Mouse (Mus musculus): ENCODE results near the gene Ralgps1.
"Not testable (repeated sequence)": the region's sequence is repeated elsewhere in the genome, so short reads cannot be mapped to it uniquely, and the experiment has no call there.

The Ralgps1 gene

DNA sequence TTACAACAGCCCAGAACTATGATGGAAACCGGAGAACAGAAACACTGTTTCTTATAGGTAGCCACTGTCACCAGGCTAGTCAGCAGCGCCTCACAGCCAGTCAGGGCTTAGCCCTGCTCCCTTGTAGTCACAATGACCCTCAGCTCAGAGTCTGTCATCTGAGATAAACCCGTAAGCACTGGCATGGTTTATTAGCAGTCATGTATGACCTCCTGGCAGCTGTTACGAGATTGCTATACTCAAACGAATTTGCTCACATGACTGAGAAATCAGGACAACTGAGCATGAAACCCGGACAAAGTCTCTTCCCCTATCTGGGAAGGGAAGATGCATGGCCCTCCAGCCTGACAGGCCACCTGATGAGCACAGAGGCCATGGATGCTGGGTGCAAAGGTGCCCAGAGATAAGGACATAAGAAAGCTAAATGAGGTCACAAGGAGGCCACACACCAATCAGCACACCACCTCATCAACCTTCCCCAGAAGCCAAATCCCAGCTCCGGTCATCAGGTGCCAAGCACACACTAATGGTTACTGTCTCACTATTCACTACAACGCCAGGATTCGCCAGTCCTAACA lies 10.1 kb downstream of the Ralgps1 start:
- no peak for DNase-seq (ENCODE audit: low read depth, low spot score)

DNA sequence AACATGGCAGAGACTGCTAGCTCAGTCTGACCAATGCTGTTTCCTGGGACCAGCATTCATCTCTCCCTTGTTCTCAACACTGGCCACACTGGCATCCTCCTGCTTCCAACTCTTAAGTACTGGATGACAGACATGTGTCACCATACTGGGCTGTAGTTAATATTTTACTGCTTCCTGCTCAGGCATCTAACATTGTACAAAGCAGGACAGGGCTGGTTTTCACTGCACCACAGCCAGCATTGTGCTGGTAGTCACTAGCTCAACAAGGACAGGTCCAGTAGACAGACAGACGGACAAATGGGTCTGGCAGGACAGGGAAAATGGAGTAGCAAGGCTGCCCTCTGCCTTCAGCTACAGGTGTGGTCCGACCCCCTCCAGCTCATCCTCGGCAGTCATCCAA lies 10.7 kb downstream of the Ralgps1 start:
- no peak for DNase-seq (ENCODE audit: low read depth, low spot score)

DNA sequence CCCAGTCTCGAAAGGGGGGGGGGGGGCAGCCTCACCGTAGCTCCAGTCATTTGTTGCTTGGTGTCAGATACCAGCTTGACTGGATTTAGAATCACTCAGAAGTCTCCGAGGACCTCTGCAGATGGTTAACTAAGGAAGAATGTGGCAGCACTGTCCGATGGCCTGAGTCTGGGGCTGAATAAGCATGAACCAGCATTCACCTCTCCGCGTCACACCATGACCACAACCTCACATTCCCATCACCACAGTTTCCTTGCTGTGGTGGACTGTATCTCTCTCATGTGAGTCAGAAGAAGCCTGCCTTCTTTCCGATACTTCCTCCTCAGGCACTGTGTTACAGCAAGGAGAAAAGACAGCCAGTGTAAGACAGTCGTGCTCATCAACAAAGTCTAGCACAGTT lies 12.1 kb downstream of the Ralgps1 start:
- no peak for DNase-seq (ENCODE audit: low read depth, low spot score)

DNA sequence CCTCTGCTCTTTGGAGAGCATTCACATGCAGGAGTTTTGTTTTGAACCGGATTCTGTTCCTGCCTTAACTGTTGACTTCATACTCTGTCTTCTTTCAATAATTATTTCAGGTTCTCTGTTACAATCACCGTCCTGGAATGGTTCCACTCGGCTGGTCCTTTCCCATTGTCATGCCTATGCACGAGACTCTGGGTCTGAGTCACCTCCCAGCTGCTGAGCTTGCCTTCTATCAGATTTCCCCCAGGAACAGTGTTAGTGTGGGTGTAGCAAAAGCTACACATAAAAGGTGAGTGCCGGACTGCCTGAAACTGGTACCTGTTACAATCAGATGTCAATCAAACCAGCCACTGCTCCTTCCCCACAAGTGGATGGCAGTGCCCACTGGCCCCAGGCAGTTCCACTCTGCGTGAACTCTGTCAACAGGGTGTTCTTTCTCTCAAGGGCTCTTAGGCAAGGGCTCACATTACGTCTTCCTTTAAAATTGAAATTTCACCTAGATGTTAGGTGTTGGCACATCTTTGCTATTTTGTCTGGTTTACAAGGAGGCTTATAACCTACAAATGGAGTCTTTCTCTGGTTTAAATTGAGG lies 13.9 kb downstream of the Ralgps1 start:
- no peak for DNase-seq (ENCODE audit: low read depth, low spot score)

DNA sequence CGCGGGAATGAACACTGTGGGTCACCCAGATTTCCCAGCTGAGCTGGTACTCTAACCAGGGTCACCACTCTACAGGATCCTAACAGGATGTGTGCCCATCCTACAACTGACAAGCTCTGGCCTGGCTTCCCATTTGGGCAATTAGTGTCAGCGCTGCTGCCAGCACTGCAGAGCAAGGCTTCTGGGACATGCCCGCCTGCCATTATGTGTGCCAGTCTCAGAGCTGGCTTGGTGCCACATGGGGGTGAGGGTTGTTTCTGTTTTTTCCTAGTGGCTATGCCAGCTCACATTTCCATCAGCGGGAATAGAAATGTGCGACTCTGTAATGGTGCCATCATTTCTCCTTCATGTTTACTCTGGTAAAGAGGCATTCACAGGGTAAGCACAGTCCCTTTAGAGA lies 15.7 kb downstream of the Ralgps1 start:
- no peak for DNase-seq (ENCODE audit: low read depth, low spot score)

DNA sequence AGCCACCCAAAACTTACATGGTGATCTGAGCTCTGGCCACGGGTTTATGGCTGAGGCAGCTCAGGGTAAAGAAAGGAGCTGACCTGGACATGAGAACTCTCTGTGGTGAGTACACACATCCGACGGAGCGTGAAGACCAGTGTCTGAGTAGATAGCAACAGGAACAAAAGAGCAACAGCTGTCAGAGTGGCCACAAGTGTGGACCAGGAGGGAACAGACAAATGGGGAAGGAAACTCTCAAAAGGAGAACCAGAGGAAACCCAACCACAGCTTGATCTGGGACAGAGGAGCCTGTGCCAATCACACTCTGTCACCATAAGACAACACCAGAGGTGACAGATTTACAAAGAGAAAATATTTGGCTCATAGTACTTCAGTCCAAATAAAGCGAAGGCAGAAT lies 17.9 kb downstream of the Ralgps1 start:
- DNase-seq (ENCODE audit: low read depth, low spot score) = no peak

DNA sequence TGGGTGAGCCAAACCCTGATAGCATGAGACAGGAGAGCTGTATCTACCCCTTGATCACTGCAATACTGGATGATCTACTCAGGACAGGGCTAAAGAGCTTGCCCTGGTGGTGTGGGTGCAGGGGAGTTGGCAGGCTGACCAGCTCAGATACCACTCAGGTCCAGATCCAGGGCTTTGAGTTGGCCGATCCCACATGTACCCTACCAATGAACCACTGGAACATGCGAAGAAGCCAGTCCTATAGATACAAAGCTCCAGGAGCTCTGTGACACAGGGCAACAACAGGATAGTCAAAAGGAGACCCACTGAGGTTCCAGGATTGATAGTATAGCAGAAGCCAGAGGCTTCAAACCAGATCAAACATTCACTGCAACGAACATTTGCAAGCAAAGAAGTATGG lies 19.8 kb downstream of the Ralgps1 start:
- DNase-seq (ENCODE audit: low read depth, low spot score) = no peak

DNA sequence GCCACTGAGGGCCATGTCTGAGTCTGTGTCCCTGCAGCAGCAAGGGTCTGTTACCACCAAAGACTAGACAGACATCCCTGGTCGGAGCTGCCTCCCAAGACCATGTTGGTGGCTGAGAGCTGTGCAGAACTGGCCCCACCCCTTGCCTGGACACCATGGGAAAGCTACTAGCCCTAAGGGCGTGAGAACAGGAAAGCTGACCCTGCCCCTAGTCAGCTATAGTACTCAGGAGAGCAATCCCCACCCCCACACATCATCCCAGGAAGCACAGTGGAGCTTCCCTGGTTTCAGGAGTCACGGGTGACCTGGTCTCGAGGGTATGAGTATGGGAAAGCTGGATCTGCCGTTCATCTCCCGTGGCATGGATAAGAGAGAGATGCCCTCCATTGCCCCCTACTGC lies 20.4 kb downstream of the Ralgps1 start:
- DNase-seq (ENCODE audit: low read depth, low spot score) = no peak

DNA sequence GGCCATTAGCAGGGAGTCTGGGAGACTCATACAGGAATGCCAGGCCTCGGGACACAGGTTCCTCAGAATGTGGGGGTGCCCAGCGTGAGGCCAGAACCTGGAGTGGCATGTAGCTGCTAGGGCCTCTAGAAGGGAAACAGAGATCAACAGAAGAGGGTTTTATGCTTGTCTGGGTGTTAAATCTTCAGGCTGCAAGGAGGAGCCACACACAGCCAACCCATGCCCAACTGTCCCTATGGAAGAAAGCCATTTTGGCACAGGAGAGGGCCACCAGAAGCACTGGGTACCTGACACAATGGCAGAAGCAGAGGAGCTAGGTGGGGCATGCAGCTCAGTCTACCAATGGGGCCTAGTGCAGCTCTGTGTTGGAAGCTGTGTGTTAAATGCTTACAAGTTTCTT lies 21.7 kb downstream of the Ralgps1 start:
- DNase-seq (ENCODE audit: low read depth, low spot score) = no peak

DNA sequence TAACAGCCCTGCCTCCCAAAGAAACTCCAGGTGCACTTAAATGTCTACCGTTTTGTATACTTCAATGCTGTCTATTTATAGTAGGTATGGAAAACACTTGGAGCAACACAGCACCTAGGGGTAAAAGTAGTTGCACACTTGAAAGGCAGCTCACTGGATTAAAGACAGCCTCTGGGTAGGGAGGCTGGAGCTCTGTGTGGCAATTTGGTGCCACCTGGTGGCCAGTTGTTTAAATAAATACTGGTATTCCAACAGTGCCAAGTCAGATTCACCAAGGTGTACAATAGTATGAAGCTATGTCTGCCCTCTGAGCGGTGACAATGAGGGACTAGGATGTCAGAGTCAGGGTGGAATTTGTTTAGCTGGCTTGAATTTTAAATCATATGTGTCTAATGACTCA lies 22.2 kb downstream of the Ralgps1 start:
- DNase-seq (ENCODE audit: low read depth, low spot score) = no peak

DNA sequence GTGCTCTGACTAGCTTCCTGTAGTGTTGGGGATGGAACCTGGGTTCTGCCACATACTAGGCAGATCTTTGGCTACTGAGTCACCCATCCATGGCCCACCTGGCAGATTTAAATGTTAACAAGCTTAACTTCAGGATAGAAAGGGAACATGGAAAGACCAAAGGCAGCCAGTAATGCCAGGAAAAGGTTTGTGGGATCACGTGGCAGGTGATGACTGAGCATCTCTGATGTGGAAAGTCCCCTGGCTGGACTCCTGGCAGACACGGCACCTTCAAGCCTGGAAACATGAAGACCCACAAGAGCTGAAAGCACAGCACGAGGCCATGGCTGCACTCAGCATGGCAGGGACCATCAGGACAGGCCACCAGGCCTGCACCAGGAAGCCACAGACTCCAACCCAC lies 23.0 kb downstream of the Ralgps1 start:
- no peak for DNase-seq (ENCODE audit: low read depth, low spot score)

DNA sequence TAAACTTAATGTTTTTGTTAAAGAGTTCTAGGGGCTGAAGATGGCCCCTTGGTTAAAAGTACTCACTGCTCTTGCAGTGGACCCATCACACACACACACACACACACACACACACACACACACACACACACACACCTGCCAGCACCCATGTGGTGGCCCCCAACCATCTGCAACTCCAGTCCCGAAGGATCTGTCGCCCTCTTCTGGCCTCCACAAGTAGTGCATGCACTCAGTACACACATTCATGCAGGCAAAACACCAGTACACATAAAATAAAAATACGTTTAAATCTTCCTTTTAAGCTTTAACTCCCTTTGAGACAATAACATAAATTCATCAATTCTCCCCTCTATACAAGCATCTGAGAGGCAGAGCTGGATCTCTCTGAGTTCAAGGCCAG lies 23.7 kb downstream of the Ralgps1 start:
- no peak for DNase-seq (ENCODE audit: low read depth, low spot score)

DNA sequence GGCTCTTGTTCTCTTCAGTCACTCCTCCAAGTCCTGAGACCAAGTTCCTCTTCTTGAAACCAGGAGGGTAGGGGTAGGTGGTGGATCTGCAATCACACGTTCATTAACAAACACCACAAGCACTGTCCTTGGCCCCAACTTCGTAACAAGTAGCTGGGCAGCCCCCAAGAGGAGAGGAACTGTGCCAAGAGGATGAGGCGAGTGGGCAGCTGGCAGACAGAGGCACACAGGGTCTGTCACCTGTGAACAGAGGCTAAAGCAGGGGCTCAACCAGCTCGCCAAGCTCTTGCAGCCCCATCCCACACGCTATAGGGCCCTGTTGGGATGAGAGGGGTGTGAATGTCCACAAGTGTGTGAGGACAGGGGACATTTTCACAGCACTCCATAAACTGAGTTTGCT lies 24.5 kb downstream of the Ralgps1 start:
- DNase-seq (ENCODE audit: low read depth, low spot score) = no peak

DNA sequence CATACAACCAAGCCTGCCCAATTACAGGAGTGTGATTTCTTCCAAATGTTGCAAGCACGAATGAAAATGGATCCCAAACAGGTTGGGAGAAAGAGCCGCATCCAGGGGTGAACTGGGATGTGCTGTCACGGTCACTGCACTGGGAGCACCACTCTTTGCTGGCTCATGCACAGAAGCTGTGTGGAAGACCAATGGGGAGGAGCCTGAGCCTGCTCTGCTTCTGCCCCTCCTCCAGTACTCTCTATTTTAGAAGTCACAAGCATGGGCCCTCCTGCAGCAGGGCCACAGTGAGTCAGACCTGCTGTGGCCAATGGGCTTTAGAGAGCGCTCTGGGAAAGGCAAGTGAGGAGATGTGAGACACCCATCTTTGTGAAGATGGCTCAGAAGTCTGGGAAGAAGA lies 25.3 kb downstream of the Ralgps1 start:
- no peak for DNase-seq (ENCODE audit: low read depth, low spot score)

DNA sequence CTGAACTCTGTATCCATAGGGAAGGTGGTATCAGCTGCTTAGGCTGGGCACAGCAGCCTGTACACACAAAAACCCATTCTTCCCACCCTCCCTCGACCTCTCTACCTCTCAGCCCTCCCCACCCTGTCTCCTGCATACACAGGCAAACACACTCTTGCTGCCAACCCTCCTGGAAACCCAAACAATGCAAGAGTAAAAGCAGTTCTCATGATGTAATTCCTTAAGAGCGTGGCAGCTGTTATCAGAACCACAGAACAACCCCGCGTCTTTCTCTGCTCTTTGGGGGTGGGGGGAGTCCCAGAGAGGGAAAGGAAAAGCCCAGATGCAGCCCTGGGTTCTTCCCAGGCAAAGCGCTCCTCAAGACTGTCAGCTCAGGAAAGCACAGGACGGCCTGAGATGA lies 25.8 kb downstream of the Ralgps1 start:
- no peak for DNase-seq (ENCODE audit: low read depth, low spot score)

DNA sequence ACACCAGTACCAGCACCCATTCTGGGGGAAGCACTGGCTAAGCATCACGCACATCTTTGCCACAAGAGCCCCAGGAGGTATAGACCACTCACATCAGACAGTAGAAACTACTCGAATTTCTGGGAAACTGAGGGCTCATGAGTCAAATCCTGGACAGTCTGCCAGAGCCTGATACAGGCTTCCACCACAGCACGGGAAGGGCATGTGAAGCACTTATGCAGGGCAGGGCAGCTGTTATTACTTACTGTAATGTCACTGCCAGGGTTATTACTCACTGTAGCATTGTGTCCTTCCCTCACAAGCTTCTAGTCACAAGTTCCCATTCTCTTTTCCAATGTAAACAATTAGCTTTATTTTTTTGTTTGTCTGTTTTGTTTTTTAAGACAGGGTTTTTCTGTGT lies 27.9 kb downstream of the Ralgps1 start:
- DNase-seq (ENCODE audit: low read depth, low spot score) = no peak

DNA sequence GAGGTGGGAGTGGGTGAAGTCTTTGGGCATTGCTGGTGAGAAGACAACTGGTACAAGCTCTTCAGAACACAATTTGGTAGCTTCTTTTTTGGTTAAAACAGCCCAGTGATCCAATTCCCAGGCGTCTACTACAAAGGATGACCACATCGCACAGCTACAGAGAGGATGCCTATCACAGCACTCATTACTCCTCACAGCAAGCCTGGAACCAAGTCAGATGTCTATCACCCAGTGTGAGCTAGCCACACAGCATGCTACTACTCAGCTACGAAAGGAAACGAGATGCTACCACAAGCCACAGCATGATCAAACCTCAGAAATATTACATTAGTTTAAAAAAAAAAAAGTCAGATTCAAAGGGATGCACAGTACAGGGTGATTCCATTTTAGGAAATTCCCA lies 29.1 kb downstream of the Ralgps1 start:
- DNase-seq (ENCODE audit: low read depth, low spot score) = no peak

DNA sequence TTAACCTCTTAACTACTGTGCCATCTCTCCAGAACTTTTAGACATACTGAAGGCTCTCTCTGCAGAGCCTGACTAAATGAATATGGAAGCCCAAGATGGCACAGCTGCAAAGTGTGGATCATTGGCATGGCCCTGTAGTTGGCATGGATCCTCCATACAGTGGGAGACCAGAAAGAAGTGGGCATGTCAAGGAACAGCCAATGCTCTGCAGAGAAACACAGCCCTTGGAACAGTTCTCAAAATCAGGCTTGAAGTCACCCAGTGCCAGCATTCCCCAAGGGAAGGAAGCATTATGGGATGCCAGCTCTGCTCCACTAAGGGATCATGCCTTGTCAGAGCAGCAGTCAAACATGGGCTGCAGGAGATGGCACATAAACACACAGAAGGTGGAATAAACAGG lies 35.5 kb downstream of the Ralgps1 start:
- no peak for DNase-seq (ENCODE audit: low read depth, low spot score)

DNA sequence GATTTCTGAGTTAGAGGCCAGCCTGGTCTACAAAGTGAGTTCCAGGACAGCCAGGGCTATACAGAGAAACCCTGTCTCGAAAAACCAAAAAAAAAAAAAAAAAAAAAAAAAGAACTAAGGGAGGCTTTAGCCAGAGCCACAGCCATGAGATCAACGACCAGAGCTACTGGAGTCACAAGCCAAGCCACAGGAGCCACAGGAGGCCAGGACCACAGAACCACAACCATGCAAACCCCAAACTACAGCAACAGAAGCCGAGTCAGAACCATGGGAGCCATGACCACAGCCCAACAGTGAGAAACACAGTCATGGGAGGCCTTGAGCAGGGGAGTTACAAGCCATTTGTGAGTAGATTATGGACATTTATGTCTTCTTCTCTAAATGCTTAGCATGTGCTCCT lies 41.7 kb downstream of the Ralgps1 start:
- DNase-seq (ENCODE audit: low read depth, low spot score) = no peak

DNA sequence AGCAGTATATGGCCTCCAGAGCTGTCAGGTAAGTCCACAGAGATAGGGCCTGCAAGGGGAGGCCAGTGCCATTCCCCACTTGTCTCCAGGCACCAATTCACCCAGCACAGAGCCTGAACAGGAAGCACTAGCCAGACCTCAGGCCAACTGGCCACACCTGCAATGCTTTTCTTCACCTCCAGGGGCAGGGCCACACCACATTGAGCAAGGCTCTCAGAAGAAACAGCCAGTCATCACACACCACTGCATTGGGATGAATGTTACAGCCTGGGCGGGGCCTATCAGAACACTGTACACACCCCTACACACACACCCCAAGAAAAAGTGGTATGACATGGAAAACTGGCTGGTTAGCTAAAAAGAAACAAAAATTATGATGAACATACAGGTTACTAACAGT lies 42.3 kb downstream of the Ralgps1 start:
- DNase-seq (ENCODE audit: low read depth, low spot score) = no peak

DNA sequence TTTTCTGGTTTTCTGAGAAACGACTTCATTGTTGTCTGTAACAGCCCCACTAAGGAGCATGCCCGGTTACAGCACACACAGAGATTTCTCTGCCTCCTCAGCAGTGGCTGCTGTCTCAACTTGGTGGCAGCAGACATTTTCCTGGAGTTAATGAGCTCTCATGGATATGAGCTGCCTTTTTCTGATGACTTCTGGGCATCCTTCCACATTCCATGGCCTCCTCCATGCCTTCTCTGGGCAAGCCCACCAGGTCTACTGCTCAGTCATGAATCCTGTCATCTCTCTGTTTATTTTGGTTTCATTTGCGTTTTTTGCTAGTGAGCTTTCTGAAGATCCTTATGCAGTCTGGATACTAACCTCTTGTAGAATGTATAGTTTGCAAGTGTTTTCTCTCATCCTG lies 45.9 kb downstream of the Ralgps1 start:
- DNase-seq (ENCODE audit: low read depth, low spot score) = no peak

DNA sequence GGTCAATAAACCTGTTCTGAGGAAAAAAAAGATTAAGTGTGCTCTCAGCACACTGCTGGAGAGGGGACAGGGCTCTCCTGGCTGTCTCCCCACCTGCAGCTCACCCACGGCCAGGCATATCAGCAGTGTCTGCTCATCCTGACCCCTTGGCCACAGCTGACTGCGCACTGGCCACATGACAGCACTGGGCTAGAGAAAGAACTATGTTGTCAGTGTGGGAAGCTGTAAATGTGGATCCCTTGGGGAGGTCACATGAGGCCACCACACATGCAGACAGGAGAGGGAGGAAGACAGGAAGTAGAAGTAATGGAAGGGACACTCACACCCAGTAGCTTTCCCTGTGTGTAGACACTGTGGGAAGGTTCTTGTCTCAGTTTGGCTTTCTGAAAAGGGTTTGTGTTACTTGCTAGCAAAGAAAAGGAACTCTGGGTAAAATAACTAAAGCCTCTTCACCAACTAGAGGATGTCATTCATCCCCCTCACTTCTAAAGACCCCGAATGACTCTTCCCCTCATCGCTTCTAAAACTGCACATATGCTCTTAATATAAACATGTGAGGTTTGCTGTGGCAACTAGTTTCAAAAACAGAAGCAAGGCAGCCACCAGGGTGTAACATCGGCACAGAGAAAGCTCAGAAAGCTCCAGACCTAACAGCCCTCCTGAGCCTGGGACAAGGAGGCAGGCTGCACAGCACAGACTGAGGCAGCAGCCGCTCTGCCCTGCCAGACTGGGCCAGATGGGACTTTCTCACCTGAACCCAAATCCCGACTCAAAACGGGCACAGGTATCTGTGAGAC lies 47.3 kb downstream of the Ralgps1 start:
- DNase-seq (ENCODE audit: low read depth, low spot score) = no peak

DNA sequence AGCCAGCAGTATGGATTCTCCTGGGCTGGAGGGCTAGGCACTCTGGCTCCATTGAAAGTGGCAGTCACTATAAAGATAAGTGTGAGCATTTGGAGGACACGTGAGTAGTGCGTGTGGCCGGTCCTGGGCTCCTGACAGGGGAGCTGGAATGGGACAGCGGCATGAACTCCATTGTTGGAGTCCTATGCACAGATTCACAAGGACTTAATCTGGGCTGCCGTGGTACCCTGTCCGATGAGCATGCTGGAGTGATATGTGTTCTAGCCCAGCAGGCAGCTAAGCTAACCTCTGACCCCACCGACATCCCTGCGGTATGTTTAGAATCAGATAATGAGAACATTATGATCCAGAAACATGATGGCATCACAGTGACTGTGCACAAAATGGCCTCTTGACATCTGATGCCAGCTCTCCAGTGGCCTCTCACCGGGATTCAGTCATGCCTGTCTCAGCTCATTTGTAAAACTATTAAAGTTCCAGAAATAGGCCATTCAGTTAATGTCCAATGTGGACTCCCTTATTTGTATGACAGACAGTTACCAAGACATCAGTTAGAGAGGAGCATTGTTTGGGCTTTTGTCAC lies 48.2 kb downstream of the Ralgps1 start:
- not testable (repeated sequence) for DNase-seq (ENCODE audit: low read depth, low spot score)

All from telencephalon, adult 2 months (tissue).